Mouse (Mus musculus) liver, adult 2 months (tissue): ENCODE data around the gene Pgm2. TPM values are rescaled to one million over a fixed set of nuclear protein-coding genes. Genes with fewer than 3 reads are reported as not detected.

Source experiments
- DNase-seq: peaks from one replicate; pipeline ENCODE4 v3.0.0-alpha.2; 2011; ENCODE audit warnings: low read depth, low spot score; ENCODE audit errors: extremely low read depth
- H3K27ac ChIP-seq: fragments of 200-500 bp; replicated peaks from 2 replicates; pipeline ENCODE4 v1.5.1; 2012; ENCODE audit warnings: low read depth, mild to moderate bottlenecking, control low read depth, inconsistent platforms, low read length; ENCODE audit not compliant: insufficient read depth
- H3K27me3 ChIP-seq: fragments of 200-500 bp; 2 replicates; pipeline ENCODE4 v1.6.1; 2012; ENCODE audit warnings: mild to moderate bottlenecking, moderate library complexity, low read length, inconsistent platforms; ENCODE audit not compliant: control insufficient read depth, insufficient read depth
- H3K36me3 ChIP-seq: fragments of 200-500 bp; 2 replicates; pipeline ENCODE4 v1.6.1; 2012; ENCODE audit warnings: low read length, inconsistent platforms; ENCODE audit not compliant: control insufficient read depth, insufficient read depth
- H3K4me1 ChIP-seq: fragments of 200-500 bp; 2 replicates; pipeline ENCODE4 v1.6.1; 2011; ENCODE audit warnings: low read length; ENCODE audit not compliant: control insufficient read depth, insufficient read depth
- H3K4me3 ChIP-seq: fragments of 200-500 bp; 2 replicates; pipeline ENCODE4 v1.5.1; 2011; ENCODE audit warnings: low read depth, mild to moderate bottlenecking, control low read depth, low read length, moderate library complexity; ENCODE audit not compliant: insufficient read depth
- H3K79me2 ChIP-seq: fragments of 200-500 bp; 2 replicates; pipeline ENCODE4 v1.6.1; 2012; ENCODE audit warnings: inconsistent platforms, mild to moderate bottlenecking, low read length, moderate library complexity; ENCODE audit not compliant: control insufficient read depth, insufficient read depth
- H3K9ac ChIP-seq: fragments of 200-500 bp; 2 replicates; pipeline ENCODE4 v1.6.1; 2012; ENCODE audit warnings: low read depth, mild to moderate bottlenecking, control low read depth, inconsistent platforms, low read length
- CTCF ChIP-seq: fragments of 200-500 bp; IDR thresholded peaks from 2 replicates; pipeline ENCODE4 v1.5.1; 2011; ENCODE audit warnings: low read depth, low read length, control low read depth
- POLR2A ChIP-seq: fragments of 200-500 bp; IDR thresholded peaks from 2 replicates; pipeline ENCODE4 v1.6.1; 2011; ENCODE audit warnings: low read length, control low read depth; ENCODE audit not compliant: insufficient read depth; ENCODE audit errors: extremely low read depth
- WGBS: fragments of 180-500 bp; shearing (Covaris S2); methylation state at CpG from one replicate; pipeline ENCODE4 v1.1.7; 2018; 5-methylcytosine and 5-hydroxymethylcytosine counted together
- polyA plus RNA-seq: library from polyadenylated mRNA; depleted of rRNA; stranded (reverse); fragments of >200 nt; gene quantifications from 2 replicates; pipeline ENCODE4 v1.2.3, GENCODE M21; 2012
- total RNA-seq: library from RNA; depleted of rRNA; stranded (reverse); fragments of >200 nt; gene quantifications from 2 replicates; pipeline ENCODE4 v1.2.3, GENCODE M21; 2014

The Pgm2 gene
- total and polyA plus RNA-seq, 2 experiments = 2.4 to 5.9 TPM

DNA sequence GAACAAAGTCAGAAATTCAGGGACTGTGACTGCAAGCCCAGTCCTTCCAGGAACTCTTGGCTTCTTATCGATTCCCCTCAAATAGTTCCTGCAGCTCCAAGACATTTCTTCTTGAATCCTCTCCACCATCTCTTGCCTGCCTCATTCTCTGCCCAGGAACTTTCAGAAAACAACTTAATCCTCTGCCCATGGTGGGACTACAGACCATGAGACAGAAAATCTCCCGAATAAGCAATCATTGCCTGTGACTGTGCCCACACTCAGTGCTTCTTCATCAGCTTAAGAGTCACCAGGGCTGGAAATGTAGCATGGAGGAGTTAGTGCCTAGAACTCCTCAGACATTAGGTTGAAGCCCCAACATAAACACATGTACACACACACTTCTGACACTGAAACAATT is 25.2 kb upstream of the Pgm2 start:
- DNase-seq = no peak
- Histone ChIP-seq H3K9ac (no peak overlapping the region), H3K27ac (no peak overlapping the region), H3K79me2 (no peaks in the 10 kb centered on the region), H3K4me3 (no peak overlapping the region), H3K27me3 (no peaks in the 10 kb centered on the region), H3K4me1 (no peaks in the 10 kb centered on the region), H3K36me3 (no peaks in the 10 kb centered on the region)
- 85% methylated on average over 2 of the region's 2 CpGs for WGBS
- TF ChIP-seq CTCF (no peak), POLR2A (no peak)

DNA sequence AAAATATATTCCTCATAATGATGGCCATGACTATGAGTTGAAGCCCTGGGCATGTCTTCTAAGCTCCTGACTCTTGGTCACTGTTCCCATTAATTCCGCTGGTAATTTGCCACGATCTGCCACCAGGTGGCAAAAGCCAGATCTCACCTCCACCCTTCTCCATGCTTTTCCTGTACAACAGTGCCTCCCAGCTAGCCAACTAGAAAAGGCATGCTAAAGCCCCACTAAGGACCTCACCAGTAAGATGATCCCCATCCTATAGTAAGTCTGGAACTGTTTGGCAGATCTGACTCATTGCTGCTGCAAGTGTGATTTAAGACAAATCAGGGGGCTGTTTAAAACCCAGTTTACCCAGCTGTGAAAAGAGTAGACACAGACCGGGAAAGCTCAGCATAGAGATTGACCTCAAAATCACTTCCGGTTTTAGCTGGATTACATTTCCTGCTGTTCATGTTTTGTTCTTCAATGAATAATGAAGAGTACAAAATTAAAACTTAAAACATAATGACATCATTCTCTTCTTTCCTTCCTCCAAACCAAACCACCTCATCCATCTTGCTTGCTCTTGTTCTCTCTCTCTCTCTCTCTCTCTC is 22.6 kb upstream of the Pgm2 start:
- Histone ChIP-seq H3K36me3 (no peaks in the 10 kb centered on the region), H3K79me2 (no peaks in the 10 kb centered on the region), H3K4me3 (no peak overlapping the region), H3K4me1 (no peaks in the 10 kb centered on the region), H3K27me3 (no peaks in the 10 kb centered on the region), H3K27ac (no peak overlapping the region), H3K9ac (no peak overlapping the region)
- no peak for TF ChIP-seq POLR2A
- peak; percentile 77 for TF ChIP-seq CTCF
- peak; percentile 70 for DNase-seq
- WGBS = 28% methylated on average over 4 of the region's 4 CpGs

DNA sequence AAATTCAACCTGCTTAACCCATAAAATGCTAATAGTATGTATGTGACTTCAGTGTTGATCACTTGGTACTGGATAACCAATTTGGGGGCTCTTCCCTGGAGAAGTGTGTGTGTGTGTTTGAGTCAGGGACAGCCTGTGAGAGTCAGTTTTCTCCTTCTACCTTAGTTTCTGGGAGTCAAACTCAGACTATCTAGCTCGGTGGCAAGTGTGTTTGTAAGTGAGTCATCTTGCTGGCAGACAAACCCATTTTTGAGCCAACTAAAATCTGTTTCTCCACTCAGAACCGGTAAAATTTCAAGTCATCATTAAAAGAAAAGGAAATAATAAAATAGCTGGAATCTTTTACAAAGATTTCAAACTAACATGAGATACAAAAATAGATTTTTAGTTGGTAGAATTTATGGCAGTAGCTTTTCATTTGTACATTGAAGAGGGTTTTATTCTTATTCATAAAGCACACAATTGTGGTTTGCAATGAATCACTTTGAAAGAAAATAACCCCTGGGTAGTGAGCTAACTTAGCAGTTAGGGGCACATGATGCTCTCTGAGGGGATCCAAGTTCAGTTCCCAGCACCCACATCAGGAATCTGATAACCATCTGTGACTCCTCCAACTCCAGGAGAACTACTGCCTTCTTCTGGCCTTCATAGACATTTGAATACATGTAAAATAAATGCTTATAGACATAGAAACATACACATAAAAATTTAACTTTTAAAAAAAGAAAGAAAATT is 21.8 kb upstream of the Pgm2 start:
- Histone ChIP-seq H3K4me3 (no peak overlapping the region), H3K36me3 (no peaks in the 10 kb centered on the region), H3K27me3 (no peaks in the 10 kb centered on the region), H3K27ac (no peak overlapping the region), H3K79me2 (no peaks in the 10 kb centered on the region), H3K9ac (no peak overlapping the region), H3K4me1 (no peaks in the 10 kb centered on the region)
- TF ChIP-seq POLR2A (no peak), CTCF (no peak)
- DNase-seq = no peak
- WGBS = 47% methylated on average over 2 of the region's 2 CpGs

DNA sequence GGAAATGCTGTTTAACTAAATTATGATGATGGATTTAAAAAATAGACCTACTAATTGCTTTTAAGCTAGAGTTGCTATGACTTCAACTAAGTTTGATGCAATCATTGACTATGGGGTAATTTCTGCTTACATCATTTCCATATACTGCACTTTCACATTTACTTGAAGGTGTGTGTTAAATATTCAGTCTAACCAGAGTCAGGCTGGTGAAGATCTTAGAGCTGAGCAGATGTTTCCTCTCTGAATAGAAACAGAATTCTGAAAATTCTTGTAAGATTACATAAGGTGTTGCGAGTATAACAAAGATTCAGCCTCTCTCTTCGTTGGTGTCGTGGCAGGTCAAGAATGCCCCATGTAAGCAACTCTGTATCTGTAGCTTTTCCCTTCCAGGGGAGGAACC is 18.3 kb upstream of the Pgm2 start:
- no peak for DNase-seq
- TF ChIP-seq CTCF (no peak), POLR2A (no peak)
- no peaks in the 10 kb centered on the region for H3K36me3 ChIP-seq
- H3K27ac ChIP-seq = no peak overlapping the region
- 88% methylated on average over 3 of the region's 3 CpGs for WGBS
- H3K27me3 ChIP-seq = no peaks in the 10 kb centered on the region
- no peak overlapping the region for H3K9ac ChIP-seq
- H3K79me2 ChIP-seq = no peaks in the 10 kb centered on the region
- no peaks in the 10 kb centered on the region for H3K4me1 ChIP-seq
- no peak overlapping the region for H3K4me3 ChIP-seq

DNA sequence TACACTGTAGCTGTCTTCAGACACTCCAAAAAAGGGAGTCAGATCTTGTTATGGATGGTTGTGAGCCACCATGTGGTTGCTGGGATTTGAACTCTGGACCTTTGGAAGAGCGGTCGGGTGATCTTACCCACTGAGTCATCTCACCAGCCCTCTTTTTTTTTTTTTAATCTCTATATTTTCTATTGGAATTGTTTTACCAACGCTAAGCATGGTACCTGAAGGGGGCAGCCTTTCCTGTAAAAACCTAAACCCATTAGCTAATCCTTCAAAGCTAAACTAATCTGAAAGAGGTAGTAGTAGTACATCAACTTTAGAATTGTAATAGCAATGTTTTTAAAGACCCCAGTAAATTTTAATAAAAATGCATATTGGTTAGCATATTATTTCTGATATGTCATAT is 17.2 kb upstream of the Pgm2 start:
- TF ChIP-seq CTCF (0 out of 2 replicates have a peak, but pooled peaks have one; percentile 5), POLR2A (no peak)
- Histone ChIP-seq H3K9ac (no peak overlapping the region), H3K36me3 (no peaks in the 10 kb centered on the region), H3K27me3 (no peaks in the 10 kb centered on the region), H3K4me1 (no peaks in the 10 kb centered on the region), H3K4me3 (no peak overlapping the region), H3K79me2 (no peaks in the 10 kb centered on the region), H3K27ac (no peak overlapping the region)
- DNase-seq = peak; percentile 15
- 16% methylated on average over 3 of the region's 3 CpGs for WGBS

DNA sequence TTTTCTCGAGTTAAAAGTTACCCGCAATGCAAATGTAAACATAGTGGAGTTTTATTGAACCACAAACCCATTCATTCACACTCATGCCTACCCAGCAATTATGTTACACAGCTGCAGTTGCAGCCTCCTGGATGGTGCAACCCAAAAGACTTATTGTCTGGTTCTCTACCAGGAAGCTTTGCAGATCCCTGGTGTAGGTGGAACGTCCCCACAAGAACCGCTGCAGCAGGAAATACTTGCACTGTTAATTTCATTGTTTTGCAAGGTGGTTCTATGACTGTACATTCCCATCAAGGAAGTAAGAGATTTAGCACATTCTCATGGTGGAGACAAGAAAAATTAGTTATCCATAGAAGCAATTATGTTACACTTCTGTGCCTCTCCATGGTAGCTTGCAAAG is 15.4 kb upstream of the Pgm2 start:
- Histone ChIP-seq H3K79me2 (no peaks in the 10 kb centered on the region), H3K27me3 (no peaks in the 10 kb centered on the region), H3K4me3 (no peak overlapping the region), H3K4me1 (no peaks in the 10 kb centered on the region), H3K27ac (no peak overlapping the region), H3K9ac (no peak overlapping the region), H3K36me3 (no peaks in the 10 kb centered on the region)
- 78% methylated on average over 4 of the region's 4 CpGs for WGBS
- TF ChIP-seq POLR2A = no peak
- TF ChIP-seq CTCF = no peak
- no peak for DNase-seq
